Mouse (Mus musculus) midbrain, postnatal 0 days (tissue): Measurements from ENCODE around the gene Gm9507. TPM values are rescaled to one million over a fixed set of nuclear protein-coding genes. Genes with fewer than 3 reads are reported as not detected.
"Not testable (repeated sequence)": the region's sequence is repeated elsewhere in the genome, so short reads cannot be mapped to it uniquely, and the experiment has no call there.

Experiments
- ATAC-seq: fragments of 200-750 bp; cut with Nextera tagmentation; 2 replicates; pipeline ENCODE4 v1.8.0; 2017; ENCODE audit warnings: moderate number of reproducible peaks, mild to moderate bottlenecking, moderate TSS enrichment, moderate library complexity; ENCODE audit not compliant: low FRiP score
- DNase-seq: peaks from one replicate; pipeline ENCODE4 v3.0.0-alpha.2; 2015; ENCODE audit warnings: low spot score
- H3K27ac ChIP-seq: fragments of 300-500 bp; sonication (generic); 2 replicates; pipeline ENCODE4 v1.5.1; 2014; ENCODE audit warnings: low read depth, mild to moderate bottlenecking, low read length, mixed read lengths
- H3K27me3 ChIP-seq: fragments of 300-500 bp; sonication (generic); 2 replicates; pipeline ENCODE4 v1.6.1; 2014; ENCODE audit warnings: low read length, control low read depth, mixed read lengths; ENCODE audit not compliant: insufficient read depth
- H3K36me3 ChIP-seq: fragments of 300-500 bp; sonication (generic); 2 replicates; pipeline ENCODE4 v1.6.1; 2014; ENCODE audit warnings: low read length, control low read depth, mixed read lengths; ENCODE audit not compliant: insufficient read depth
- H3K4me1 ChIP-seq: fragments of 300-500 bp; sonication (generic); 2 replicates; pipeline ENCODE4 v1.6.1; 2014; ENCODE audit warnings: mild to moderate bottlenecking, control low read depth, antibody characterized with exemption, low read length, mixed read lengths; ENCODE audit not compliant: insufficient read depth
- H3K4me2 ChIP-seq: fragments of 300-500 bp; sonication (generic); 2 replicates; pipeline ENCODE4 v1.6.1; 2014; ENCODE audit warnings: low read depth, mild to moderate bottlenecking, low read length, mixed read lengths; ENCODE audit not compliant: poor library complexity, severe bottlenecking
- H3K4me3 ChIP-seq: fragments of 300-500 bp; sonication (generic); 2 replicates; pipeline ENCODE4 v1.5.1; 2014; ENCODE audit warnings: low read depth, mild to moderate bottlenecking, low read length, moderate library complexity
- H3K9ac ChIP-seq: fragments of 300-500 bp; sonication (generic); replicated peaks from 2 replicates; pipeline ENCODE4 v1.6.1; 2014; ENCODE audit warnings: mild to moderate bottlenecking, low read length, moderate library complexity, mixed read lengths; ENCODE audit not compliant: poor library complexity, severe bottlenecking
- H3K9me3 ChIP-seq: fragments of 300-500 bp; sonication (generic); 2 replicates; pipeline ENCODE4 v1.6.1; 2016; ENCODE audit warnings: low read length, control low read depth
- CTCF ChIP-seq: IDR thresholded peaks from 2 replicates; pipeline ENCODE4 v1.5.1; 2016; ENCODE audit warnings: antibody characterized with exemption, mild to moderate bottlenecking
- WGBS: fragments of 180-500 bp; shearing (Covaris S2); extraction: QIAGEN DNeasy Blood & Tissue Kit; methylation state at CpG from one replicate; pipeline ENCODE4 v1.1.7; 2014; 5-methylcytosine and 5-hydroxymethylcytosine counted together
- polyA plus RNA-seq: library from polyadenylated mRNA; unstranded; fragments of >200 nt; fragmentation: Nextera tagmentation; extraction: Ambion mirVana; gene quantifications from 2 replicates; pipeline ENCODE4 v1.2.1, GENCODE M21; 2015
- total RNA-seq: library from RNA; depleted of rRNA; stranded (reverse); fragments of >200 nt; gene quantifications from 2 replicates; pipeline ENCODE4 v1.2.3, GENCODE M21; 2014; rRNA removed

Gm9507 gene
- total and polyA plus RNA-seq, 2 experiments from 2014 or later = not detected

GRCm38 (mm10) chr10:77782442-77782841 is 29.2 kb downstream of the Gm9507 start, which contains the start of gene Gm3250:
Gm3250 (minus strand) TSS chr10:77782542.
- ATAC-seq, DNase-seq: not testable (repeated sequence)
- no CpG with 5 or more reads among the region's 1 CpGs for WGBS

GRCm38 (mm10) chr10:77776844-77777243 is 34.8 kb downstream of the Gm9507 start, which contains the start of gene Gm7138:
Gm7138 (minus strand) TSS chr10:77776944.
- not testable (repeated sequence) for H3K9ac ChIP-seq, H3K4me2 ChIP-seq, H3K9me3 ChIP-seq, H3K27ac ChIP-seq, H3K27me3 ChIP-seq, ATAC-seq, H3K4me1 ChIP-seq, H3K36me3 ChIP-seq, DNase-seq, H3K4me3 ChIP-seq
- WGBS = 70% methylated on average over 1 of the region's 1 CpGs

More at GRCm38 (mm10) chr10:77782442-77782841, 29.2 kb downstream of the Gm9507 start, which contains the start of gene Gm3250:
- not testable (repeated sequence) for H3K27me3 ChIP-seq, H3K9ac ChIP-seq, H3K9me3 ChIP-seq, H3K4me2 ChIP-seq, H3K4me3 ChIP-seq, H3K27ac ChIP-seq, H3K36me3 ChIP-seq, H3K4me1 ChIP-seq

GRCm38 (mm10) chr10:77772142-77772541 is 39.5 kb downstream of the Gm9507 start:
- not testable (repeated sequence) for H3K4me2 ChIP-seq, H3K9ac ChIP-seq, H3K27ac ChIP-seq, ATAC-seq, H3K27me3 ChIP-seq, H3K9me3 ChIP-seq, H3K4me3 ChIP-seq, H3K4me1 ChIP-seq, H3K36me3 ChIP-seq, DNase-seq
- WGBS = 88% methylated on average over 1 of the region's 3 CpGs

GRCm38 (mm10) chr10:77771225-77771624 is 40.4 kb downstream of the Gm9507 start, which contains the start of gene Gm3238:
Gm3238 (minus strand) TSS chr10:77771325.
- not testable (repeated sequence) for H3K4me2 ChIP-seq, H3K36me3 ChIP-seq, H3K4me3 ChIP-seq, H3K9me3 ChIP-seq, ATAC-seq, H3K9ac ChIP-seq, DNase-seq, H3K27me3 ChIP-seq, H3K4me1 ChIP-seq, H3K27ac ChIP-seq
- no CpG with 5 or more reads among the region's 1 CpGs for WGBS

- Histone ChIP-seq H3K27ac (no peak overlapping the region), H3K4me2 (no peak overlapping the region), H3K9ac (no peak overlapping the region), H3K9me3 (0 out of 2 replicates have a peak, but pooled peaks cover 4% of the 10 kb centered on the region), H3K27me3 (no peaks in the 10 kb centered on the region), H3K4me3 (no peak overlapping the region), H3K4me1 (no peaks in the 10 kb centered on the region), H3K36me3 (no peaks in the 10 kb centered on the region)
- WGBS = 90% methylated on average over 1 of the region's 1 CpGs
- no peak for TF ChIP-seq CTCF
- ATAC-seq (no peak), DNase-seq (no peak)
Observed at GRCm38 (mm10) chr10:77769727-77770126, 41.9 kb downstream of the Gm9507 start.

Other genes with a start within 250 kb of the Gm9507 start
Only the 30 nearest of the 33 such genes appear.
- gene Sumo3, start 205.7 kb downstream of the Gm9507 start, total RNA-seq = 167 and 306 TPM in 2 replicates
- gene Sumo3, start 205.7 kb downstream of the Gm9507 start, polyA plus RNA-seq = 385 and 389 TPM in 2 replicates
- not detected in 2 replicates for gene Gm49325, start 205.6 kb downstream of the Gm9507 start, total RNA-seq
- gene Gm49325, start 205.6 kb downstream of the Gm9507 start, polyA plus RNA-seq = 6.9 and 10.5 TPM in 2 replicates
- gene Ube2g2, start 189.6 kb downstream of the Gm9507 start, total RNA-seq = 39.3 and 41.8 TPM in 2 replicates
- 67.2 and 70.6 TPM in 2 replicates for gene Ube2g2, start 189.6 kb downstream of the Gm9507 start, polyA plus RNA-seq
- 0.66 and 1.5 TPM in 2 replicates for gene Tspear, start 125.3 kb downstream of the Gm9507 start, total RNA-seq
- 0.63 and 1.3 TPM in 2 replicates for gene Tspear, start 125.3 kb downstream of the Gm9507 start, polyA plus RNA-seq
- not detected in 2 replicates for gene Gm19402, start 121.1 kb downstream of the Gm9507 start, total RNA-seq
- gene Gm19402, start 121.1 kb downstream of the Gm9507 start, polyA plus RNA-seq = not detected in 2 replicates
- gene Gm9508, start 114.6 kb downstream of the Gm9507 start, total RNA-seq = not detected in 2 replicates
- not detected in 2 replicates for gene Gm9508, start 114.6 kb downstream of the Gm9507 start, polyA plus RNA-seq
- not detected in 2 replicates for gene Gm10272, start 105.2 kb downstream of the Gm9507 start, total RNA-seq
- gene Gm10272, start 105.2 kb downstream of the Gm9507 start, polyA plus RNA-seq = not detected in 2 replicates
- gene Gm10024, start 100.4 kb downstream of the Gm9507 start, total RNA-seq = not detected in 2 replicates
- gene Gm10024, start 100.4 kb downstream of the Gm9507 start, polyA plus RNA-seq = not detected in 2 replicates
- gene Gm10142, start 96.0 kb downstream of the Gm9507 start, total RNA-seq = not detected in 2 replicates
- not detected in 2 replicates for gene Gm10142, start 96.0 kb downstream of the Gm9507 start, polyA plus RNA-seq
- not detected in 2 replicates for gene Krtap12-1, start 91.2 kb downstream of the Gm9507 start, total RNA-seq
- gene Krtap12-1, start 91.2 kb downstream of the Gm9507 start, polyA plus RNA-seq = not detected in 2 replicates
- gene Gm10100, start 85.4 kb downstream of the Gm9507 start, total RNA-seq = not detected in 2 replicates
- gene Gm10100, start 85.4 kb downstream of the Gm9507 start, polyA plus RNA-seq = not detected in 2 replicates
- gene Gm18596, start 69.2 kb downstream of the Gm9507 start, total RNA-seq = not detected in 2 replicates
- not detected in 2 replicates for gene Gm18596, start 69.2 kb downstream of the Gm9507 start, polyA plus RNA-seq
- gene Gm9736, start 60.5 kb downstream of the Gm9507 start, total RNA-seq = not detected in 2 replicates
- not detected in 2 replicates for gene Gm9736, start 60.5 kb downstream of the Gm9507 start, polyA plus RNA-seq
- not detected in 2 replicates for gene Gm3233, start 52.2 kb downstream of the Gm9507 start, total RNA-seq
- not detected in 2 replicates for gene Gm3233, start 52.2 kb downstream of the Gm9507 start, polyA plus RNA-seq
- not detected in 2 replicates for gene Gm3238, start 40.5 kb downstream of the Gm9507 start, total RNA-seq
- not detected in 2 replicates for gene Gm3238, start 40.5 kb downstream of the Gm9507 start, polyA plus RNA-seq
- not detected in 2 replicates for gene Gm7138, start 34.9 kb downstream of the Gm9507 start, total RNA-seq
- gene Gm7138, start 34.9 kb downstream of the Gm9507 start, polyA plus RNA-seq = not detected in 2 replicates
- not detected in 2 replicates for gene Gm3250, start 29.3 kb downstream of the Gm9507 start, total RNA-seq
- gene Gm3250, start 29.3 kb downstream of the Gm9507 start, polyA plus RNA-seq = not detected in 2 replicates
- gene Gm7137, start 23.6 kb downstream of the Gm9507 start, total RNA-seq = not detected in 2 replicates
- not detected in 2 replicates for gene Gm7137, start 23.6 kb downstream of the Gm9507 start, polyA plus RNA-seq
- not detected in 2 replicates for gene Gm9639, start 16.8 kb downstream of the Gm9507 start, total RNA-seq
- not detected in 2 replicates for gene Gm9639, start 16.8 kb downstream of the Gm9507 start, polyA plus RNA-seq
- gene Gm19668, start 12.7 kb downstream of the Gm9507 start, total RNA-seq = not detected in 2 replicates
- gene Gm19668, start 12.7 kb downstream of the Gm9507 start, polyA plus RNA-seq = not detected in 2 replicates
- gene Gm2696, start 2.8 kb upstream of the Gm9507 start, total RNA-seq = not detected in 2 replicates
- gene Gm2696, start 2.8 kb upstream of the Gm9507 start, polyA plus RNA-seq = not detected in 2 replicates
- gene Krtap10-4, start 15.3 kb upstream of the Gm9507 start, total RNA-seq = 0.27 TPM in 1 of 2 replicates, not detected in the other
- not detected in 2 replicates for gene Krtap10-4, start 15.3 kb upstream of the Gm9507 start, polyA plus RNA-seq
- not detected in 2 replicates for gene Krtap10-10, start 24.1 kb upstream of the Gm9507 start, total RNA-seq
- not detected in 2 replicates for gene Krtap10-10, start 24.1 kb upstream of the Gm9507 start, polyA plus RNA-seq
- not detected in 2 replicates for gene Gm36176, start 35.0 kb upstream of the Gm9507 start, total RNA-seq
- not detected in 2 replicates for gene Gm36176, start 35.0 kb upstream of the Gm9507 start, polyA plus RNA-seq
- not detected in 2 replicates for gene Gm10318, start 41.0 kb upstream of the Gm9507 start, total RNA-seq
- not detected in 2 replicates for gene Gm10318, start 41.0 kb upstream of the Gm9507 start, polyA plus RNA-seq
- gene Gm3285, start 50.1 kb upstream of the Gm9507 start, total RNA-seq = not detected in 2 replicates
- not detected in 2 replicates for gene Gm3285, start 50.1 kb upstream of the Gm9507 start, polyA plus RNA-seq
- gene Lrrc3, start 90.7 kb upstream of the Gm9507 start, total RNA-seq = 36.1 and 39.6 TPM in 2 replicates
- gene Lrrc3, start 90.7 kb upstream of the Gm9507 start, polyA plus RNA-seq = 29.7 and 29.9 TPM in 2 replicates
- 7.3 and 12.5 TPM in 2 replicates for gene Trpm2, start 158.7 kb upstream of the Gm9507 start, total RNA-seq
- 5.6 and 8.0 TPM in 2 replicates for gene Trpm2, start 158.7 kb upstream of the Gm9507 start, polyA plus RNA-seq
- gene 1810043G02Rik, start 166.7 kb upstream of the Gm9507 start, total RNA-seq = 60.0 and 61.7 TPM in 2 replicates
- gene 1810043G02Rik, start 166.7 kb upstream of the Gm9507 start, polyA plus RNA-seq = 66.2 and 72.6 TPM in 2 replicates
- 165 and 166 TPM in 2 replicates for gene Pfkl, start 198.2 kb upstream of the Gm9507 start, total RNA-seq
- 98.5 and 104 TPM in 2 replicates for gene Pfkl, start 198.2 kb upstream of the Gm9507 start, polyA plus RNA-seq